Mouse (Mus musculus) B cell, adult 62 days (primary cell): ENCODE data around the gene Cfap57. TPM values are rescaled to one million over a fixed set of nuclear protein-coding genes. Genes with fewer than 3 reads are reported as not detected.

Experiments
- total RNA-seq: library from RNA; stranded (reverse); gene quantifications from 4 replicates; pipeline ENCODE4 v1.2.4, GENCODE M21; 2023

The Cfap57 gene
- total RNA-seq: not detected in 4 replicates

GRCm38 (mm10) chr4:118620279-118620966, at the start of gene Cfap57, which contains the start of gene Ebna1bp2:
Gene Cfap57 (minus strand): TSS chr4:118620777.
Gene Ebna1bp2 (plus strand): TSS chr4:118620799.

GRCm38 (mm10) chr4:118658652-118659051, 38.1 kb upstream of the Cfap57 start, which contains the start of gene Olfr62:
Gene Olfr62 (plus strand): TSS chr4:118658952.

GRCm38 (mm10) chr4:118543592-118544260, 76.9 kb downstream of the Cfap57 start, which contains the start of gene Tmem125:
Gene Tmem125 (minus strand): TSS chr4:118544044.

GRCm38 (mm10) chr4:118526408-118527334, 93.9 kb downstream of the Cfap57 start, which contains the start of gene 2610528J11Rik:
Gene 2610528J11Rik (plus strand): TSS chr4:118526999.

Other genes starting within 250 kb of the Cfap57 start
- gene Szt2, start 211.5 kb downstream of the Cfap57 start, total RNA-seq: 84.2 to 93.2 TPM (median 90.2 TPM) in 4 replicates
- gene Med8, start 211.4 kb downstream of the Cfap57 start, total RNA-seq: 51.9 to 61.6 TPM (median 57.3 TPM) in 4 replicates
- gene Elovl1, start 192.7 kb downstream of the Cfap57 start, total RNA-seq: 39.4 to 45.7 TPM (median 45.6 TPM) in 4 replicates
- gene Cdc20, start 183.4 kb downstream of the Cfap57 start, total RNA-seq: 3.7 to 6.4 TPM (median 4.2 TPM) in 4 replicates
- gene Mpl, start 163.3 kb downstream of the Cfap57 start, total RNA-seq: 0.34 to 0.37 TPM in 2 of 4 replicates, not detected in the others
- not detected in 4 replicates for gene Tie1, start 130.7 kb downstream of the Cfap57 start, total RNA-seq
- not detected in 4 replicates for gene 2610528J11Rik, start 93.8 kb downstream of the Cfap57 start, total RNA-seq
- not detected in 4 replicates for gene Tmem125, start 76.7 kb downstream of the Cfap57 start, total RNA-seq
- gene Ebna1bp2, start within 50 bp of the Cfap57 start, total RNA-seq: 54.0 to 76.3 TPM (median 63.6 TPM) in 4 replicates
- gene Olfr62, start 38.2 kb upstream of the Cfap57 start, total RNA-seq: not detected in 4 replicates
- not detected in 4 replicates for gene Olfr1342, start 72.0 kb upstream of the Cfap57 start, total RNA-seq
- not detected in 4 replicates for gene Olfr1341, start 82.7 kb upstream of the Cfap57 start, total RNA-seq
- gene Olfr1340, start 99.4 kb upstream of the Cfap57 start, total RNA-seq: not detected in 4 replicates
- not detected in 4 replicates for gene Olfr1339, start 111.4 kb upstream of the Cfap57 start, total RNA-seq
- gene Olfr1338, start 138.0 kb upstream of the Cfap57 start, total RNA-seq: not detected in 4 replicates
- gene Olfr1337, start 161.8 kb upstream of the Cfap57 start, total RNA-seq: not detected in 4 replicates
- gene Olfr1335, start 189.2 kb upstream of the Cfap57 start, total RNA-seq: not detected in 4 replicates
- not detected in 4 replicates for gene Olfr1333, start 215.5 kb upstream of the Cfap57 start, total RNA-seq
- not detected in 4 replicates for gene Olfr1331, start 243.9 kb upstream of the Cfap57 start, total RNA-seq